In genomic region chr4:133750184-133750775, GRCm38 (mm10) we compare ENCODE assay signal across 8 mouse cellular contexts. TPM values are rescaled to one million over a fixed set of nuclear protein-coding genes. Genes with fewer than 3 reads are reported as not detected.
DNase-seq lines count a peak whose midpoint lies in the region; ATAC-seq and TF ChIP-seq lines count a peak whose summit lies in the region.

No protein-coding gene starts in this region.

- peak overlapping the region; percentile 80 to 100 for H3K27ac ChIP-seq in heart, embryonic 14.5 days (replicated peaks in 1 of 2; ENCODE audit: control insufficient read depth in 1 of 2, insufficient read depth in 1 of 2, low read depth in 2 of 2, low read length in 2 of 2)
- H3K27ac ChIP-seq in bone marrow, adult 2 months (ENCODE audit: control insufficient read depth, insufficient read depth, low read depth, low read length, poor library complexity): 0 out of 2 replicates have a peak overlapping the region, but pooled peaks have one; percentile 22
- H3K27ac ChIP-seq in hindbrain, embryonic 11.5 days (ENCODE audit: low read depth, low read length): no peak overlapping the region
- H3K27ac ChIP-seq in midbrain, embryonic 13.5 days: no peak overlapping the region

- H3K4me2 ChIP-seq in heart, embryonic 14.5 days (ENCODE audit: low read length): peak overlapping the region; percentile 97
- H3K4me2 ChIP-seq in hindbrain, embryonic 11.5 days (replicated peaks; ENCODE audit: low read depth, low read length): peak overlapping the region; percentile 87
- H3K4me2 ChIP-seq in midbrain, embryonic 13.5 days (replicated peaks): peak overlapping the region; percentile 97

- ATAC-seq in heart, embryonic 14.5 days (ENCODE audit: insufficient number of reproducible peaks, insufficient read depth, low FRiP score, low read depth): no peak
- ATAC-seq in hindbrain, embryonic 11.5 days (ENCODE audit: low FRiP score): no peak
- ATAC-seq in midbrain, embryonic 13.5 days: no peak

- no peaks in the 10 kb centered on the region for H3K27me3 ChIP-seq in heart, embryonic 14.5 days (ENCODE audit: control insufficient read depth, insufficient read depth, low read length)
- no peaks in the 10 kb centered on the region for H3K27me3 ChIP-seq in hindbrain, embryonic 11.5 days (ENCODE audit: control insufficient read depth, insufficient read depth, low read length)
- no peaks in the 10 kb centered on the region for H3K27me3 ChIP-seq in midbrain, embryonic 13.5 days

- intact Hi-C loops in heart, postnatal 25 days (cut with DNase I): no loop called here
- intact Hi-C loops in left cerebral cortex, postnatal 10 days (cut with DNase I): loop anchor here (5.0 kb wide), 1 partner anchor 63 kb away; no protein-coding TSS in a partner anchor

- TF ChIP-seq CTCF in bone marrow, adult 2 months (IDR thresholded peaks at IDR 0.05; ENCODE audit: control insufficient read depth, insufficient read depth, low read length): no peak

- WGBS in heart, embryonic 14.5 days: 30% methylated on average over 7 of the region's 7 CpGs
- 12% methylated on average over 7 of the region's 7 CpGs for WGBS in bone marrow, adult 2 months
- WGBS in hindbrain, embryonic 11.5 days: 51% methylated on average over 7 of the region's 7 CpGs
- 45% methylated on average over 7 of the region's 7 CpGs for WGBS in midbrain, embryonic 13.5 days

- peak overlapping the region; percentile 35 to 97 for H3K4me3 ChIP-seq in heart, embryonic 14.5 days (ENCODE audit: control insufficient read depth in 1 of 2, insufficient read depth in 1 of 2, low read depth in 1 of 2, low read length in 2 of 2)
- H3K4me3 ChIP-seq in bone marrow, adult 2 months (replicated peaks; ENCODE audit: control insufficient read depth, low read depth, low read length): peak overlapping the region; percentile 48
- peak overlapping the region; percentile 100 for H3K4me3 ChIP-seq in hindbrain, embryonic 11.5 days (ENCODE audit: low read depth, low read length)
- H3K4me3 ChIP-seq in midbrain, embryonic 13.5 days (replicated peaks): peak overlapping the region; percentile 99

- H3K9me3 ChIP-seq in heart, embryonic 14.5 days (ENCODE audit: control insufficient read depth, low read length): no peaks in the 10 kb centered on the region
- no peaks in the 10 kb centered on the region for H3K9me3 ChIP-seq in hindbrain, embryonic 11.5 days (ENCODE audit: control insufficient read depth, low read length)
- H3K9me3 ChIP-seq in midbrain, embryonic 13.5 days: 0 out of 2 replicates have a peak, but pooled peaks cover 2% of the 10 kb centered on the region

- peak overlapping the region; percentile 100 for H3K9ac ChIP-seq in heart, embryonic 14.5 days (ENCODE audit: low read length)
- peak overlapping the region; percentile 100 for H3K9ac ChIP-seq in hindbrain, embryonic 11.5 days (ENCODE audit: low read depth, low read length)
- H3K9ac ChIP-seq in midbrain, embryonic 13.5 days (replicated peaks): peak overlapping the region; percentile 100

- DNase-seq in heart, postnatal 25 days (ENCODE audit: low spot score): no peak
- no peak for DNase-seq in hindbrain, embryonic 11.5 days (ENCODE audit: low spot score)
- no peak for DNase-seq in layer of hippocampus, adult 9-11 months
- DNase-seq in kidney, adult 18-20 months: no peak
- no peak for DNase-seq in left cerebral cortex, postnatal 10 days (ENCODE audit: extremely low spot score in 1 of 2, low spot score in 2 of 2)

- TF ChIP-seq POLR2A in bone marrow, adult 2 months (IDR thresholded peaks at IDR 0.05; ENCODE audit: borderline replicate concordance, control insufficient read depth, low read depth, low read length): no peak

- H3K36me3 ChIP-seq in heart, embryonic 14.5 days (ENCODE audit: control insufficient read depth, insufficient read depth, low read length): peaks cover 2% of the 10 kb centered on the region
- no peaks in the 10 kb centered on the region for H3K36me3 ChIP-seq in hindbrain, embryonic 11.5 days (ENCODE audit: control insufficient read depth, insufficient read depth, low read length)
- peaks cover 12% of the 10 kb centered on the region; the same call in 1 of the 2 replicates for H3K36me3 ChIP-seq in midbrain, embryonic 13.5 days

- H3K4me1 ChIP-seq in heart, embryonic 14.5 days (ENCODE audit: control insufficient read depth in 2 of 2, insufficient read depth in 2 of 2, low read length in 2 of 2): peaks cover 19 to 51% of the 10 kb centered on the region in 2 experiments
- H3K4me1 ChIP-seq in bone marrow, adult 2 months (ENCODE audit: control insufficient read depth, insufficient read depth, low read length): peaks cover 4% of the 10 kb centered on the region
- 0 out of 2 replicates have a peak, but pooled peaks cover 7% of the 10 kb centered on the region for H3K4me1 ChIP-seq in hindbrain, embryonic 11.5 days (replicated peaks; ENCODE audit: control insufficient read depth, insufficient read depth, low read length)
- H3K4me1 ChIP-seq in midbrain, embryonic 13.5 days (replicated peaks): peaks cover 61% of the 10 kb centered on the region

RNA-seq across cellular contexts. Expression of gene Arid1a, which starts 6.3 kb away (rescaled TPM):
- 28.1 and 28.2 TPM in 2 replicates for polyA plus RNA-seq in heart, embryonic 14.5 days (2014; fragmentation: Nextera tagmentation; extraction: Ambion mirVana)
- total RNA-seq in heart, postnatal 25 days (2021): 10 to 100 TPM; 35.4 to 42.2 TPM
- 38.2 and 76.0 TPM in 2 replicates for polyA plus RNA-seq in bone marrow, adult 2 months (2011; ENCODE audit: insufficient read depth, insufficient read length, low replicate concordance, missing spikeins)
- 40.8 and 51.6 TPM in 2 replicates for polyA plus RNA-seq in hindbrain, embryonic 11.5 days (2014; fragmentation: Nextera tagmentation; extraction: Ambion mirVana)
- 43.6 and 47.1 TPM in 2 replicates for polyA plus RNA-seq in midbrain, embryonic 13.5 days (2015; fragmentation: Nextera tagmentation; extraction: Ambion mirVana)
- 10 to 100 TPM; 76.0 to 76.8 TPM for total RNA-seq in left cerebral cortex, postnatal 10 days (2021)

Comparison
In these comparisons a context has a peak if more than half of its experiments do, and no peak if none do; other contexts are left out.
1. H3K27ac ChIP-seq: peak in heart, embryonic 14.5 days (2 of 2) and bone marrow, adult 2 months (single experiment); none in hindbrain, embryonic 11.5 days (single experiment) and midbrain, embryonic 13.5 days (single experiment).
2. H3K4me3 ChIP-seq: peak in every context shown above with its lines; median percentile 100 in hindbrain, embryonic 11.5 days; 99 in midbrain, embryonic 13.5 days; 66 in heart, embryonic 14.5 days; 48 in bone marrow, adult 2 months.
3. Peak in every context shown above with its lines, with median percentiles within 50 percentile points of each other: H3K4me2 ChIP-seq and H3K9ac ChIP-seq.